Mouse (Mus musculus): ENCODE data around the gene Ypel2.

Gene Ypel2

DNA sequence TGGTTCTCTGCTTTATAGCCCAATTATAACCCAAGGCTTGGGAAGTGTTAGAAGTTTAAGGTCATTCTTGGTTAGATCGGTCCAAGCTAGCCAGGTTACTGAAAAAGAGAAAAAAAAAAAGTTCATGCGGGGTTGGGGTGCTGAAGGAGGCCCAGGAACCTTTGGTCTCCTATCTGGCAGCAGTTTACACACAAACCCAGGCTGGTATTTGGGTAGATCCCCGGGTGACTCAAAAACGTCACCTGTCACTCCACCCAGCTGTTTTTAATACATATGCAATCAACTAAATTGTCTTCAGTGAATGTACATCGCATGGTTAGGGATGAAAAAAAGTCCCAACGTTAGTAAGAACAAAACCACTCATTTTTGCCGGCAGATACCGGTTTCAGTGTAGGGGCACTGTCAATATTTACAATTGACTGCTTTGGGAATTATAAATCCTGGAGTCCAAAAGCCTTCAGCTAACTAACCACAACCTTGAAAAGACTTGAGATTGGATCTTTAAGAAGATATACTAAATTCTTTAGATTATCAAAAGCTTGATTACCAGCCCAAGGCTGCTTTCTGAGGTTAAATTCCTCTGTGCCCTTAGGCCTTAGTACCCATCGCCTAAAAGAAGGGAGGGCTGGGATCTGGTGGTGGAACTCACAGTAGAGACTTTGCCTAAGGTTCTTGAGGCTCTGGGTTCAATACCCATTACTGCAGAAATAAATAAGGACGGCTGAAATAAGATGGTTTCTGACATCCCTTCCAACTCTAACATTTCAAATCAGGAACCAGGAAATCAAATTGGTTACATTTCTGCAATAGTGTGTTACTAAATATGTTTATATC lies 1.5 kb upstream of the Ypel2 start:
- WGBS = 46% methylated on average over 10 of the region's 10 CpGs

- 28% methylated on average over 6 of the region's 6 CpGs for WGBS
Observed at GRCm38 (mm10) chr11:86994330-86994729, 823 bp upstream of the Ypel2 start.

GRCm38 (mm10) chr11:86992461-86992988 lies 982 bp downstream of the Ypel2 start:
- 2% methylated on average over 13 of the region's 13 CpGs for WGBS

GRCm38 (mm10) chr11:86991241-86991640 lies 2.3 kb downstream of the Ypel2 start:
- 71% methylated on average over 4 of the region's 4 CpGs for WGBS

DNA sequence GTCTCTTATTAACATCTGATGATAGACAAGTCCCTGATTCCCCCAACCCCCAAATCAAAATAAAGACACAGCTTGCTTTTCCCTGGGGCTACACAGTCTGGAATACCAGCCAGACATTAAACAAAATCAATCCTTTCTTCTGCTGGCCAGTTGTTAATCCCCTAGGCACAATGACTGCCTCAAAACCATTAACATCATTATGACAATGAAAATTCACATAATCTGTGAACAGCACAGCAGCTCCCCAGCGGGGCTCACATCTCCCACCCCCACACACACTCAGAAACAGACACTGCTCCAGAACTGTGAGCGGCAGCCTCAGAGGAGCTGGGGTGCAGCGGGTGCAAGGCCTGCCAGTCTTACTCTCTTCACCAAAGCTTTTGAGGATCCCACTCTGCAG lies 3.2 kb downstream of the Ypel2 start:
- WGBS = 30% methylated on average over 3 of the region's 3 CpGs

DNA sequence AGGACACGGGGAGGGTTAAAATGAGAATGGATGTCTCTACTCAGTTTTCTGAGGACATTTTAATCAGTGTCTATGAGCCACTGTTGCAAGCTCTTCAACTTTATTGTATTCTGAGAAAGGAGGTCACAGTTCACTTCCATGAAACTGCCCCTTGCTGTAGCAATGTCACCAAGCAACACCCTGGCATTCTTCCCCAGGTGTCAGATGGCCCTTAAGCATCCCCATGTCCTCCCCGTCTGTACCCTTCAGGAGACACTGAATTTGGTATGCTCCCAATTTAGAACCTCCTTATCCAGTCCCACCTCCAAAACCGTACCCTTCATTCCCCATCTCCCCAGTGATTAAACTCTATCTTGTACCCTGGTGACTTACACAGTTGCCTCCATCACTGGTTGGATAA lies 8.5 kb downstream of the Ypel2 start:
- 66% methylated on average over 3 of the region's 3 CpGs for WGBS

GRCm38 (mm10) chr11:86983056-86983455 lies 10.5 kb downstream of the Ypel2 start:
- 58% methylated on average over 6 of the region's 6 CpGs for WGBS

DNA sequence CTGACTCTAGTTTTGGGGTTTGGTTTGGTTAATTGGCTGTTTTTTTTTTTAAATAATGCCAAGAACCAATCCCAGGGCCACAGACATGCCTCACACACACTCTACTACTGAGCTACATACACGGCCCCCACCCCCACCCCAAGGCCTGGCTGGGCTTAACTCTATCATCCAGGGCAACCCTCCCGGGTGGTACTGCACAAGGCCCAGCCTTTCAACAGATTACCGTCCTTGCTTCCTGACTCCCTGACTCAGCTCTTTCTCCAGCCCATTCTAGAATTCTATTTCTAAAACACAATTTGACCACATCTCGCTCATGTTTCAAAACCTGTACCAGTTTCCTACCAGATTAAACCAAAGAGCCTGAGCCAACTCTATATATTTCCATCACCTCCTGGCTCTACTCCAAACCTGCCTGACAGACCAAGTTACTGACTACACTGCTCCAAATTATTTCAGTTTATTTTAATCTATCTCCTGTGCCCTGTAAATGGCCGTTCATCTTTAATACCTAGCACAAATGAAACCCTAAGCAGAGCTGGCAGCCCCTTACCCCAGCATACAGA lies 12.2 kb downstream of the Ypel2 start:
- WGBS = 40% methylated on average over 5 of the region's 5 CpGs

DNA sequence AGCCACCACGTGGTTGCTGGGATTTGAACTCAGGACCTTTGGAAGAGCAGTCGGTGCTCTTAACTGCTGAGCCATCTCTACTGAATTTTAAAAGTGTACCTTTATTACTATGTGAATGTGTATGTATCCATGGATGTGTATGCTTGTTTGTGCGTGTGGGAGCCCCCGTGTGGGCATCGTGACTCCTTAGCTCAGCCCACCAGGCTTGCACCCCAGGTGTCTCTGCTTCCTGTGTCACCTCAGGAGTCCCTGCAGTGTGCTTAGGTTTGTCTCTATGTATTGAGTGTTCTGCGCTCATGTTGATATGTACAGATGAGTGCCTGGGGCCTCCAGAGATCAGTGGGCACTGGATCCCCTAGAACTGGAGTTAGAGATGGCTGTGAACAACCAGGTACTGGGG lies 13.0 kb downstream of the Ypel2 start:
- WGBS = 83% methylated on average over 6 of the region's 6 CpGs

GRCm38 (mm10) chr11:86979799-86980198 lies 13.7 kb downstream of the Ypel2 start:
- 75% methylated on average over 7 of the region's 7 CpGs for WGBS

- WGBS = 94% methylated on average over 5 of the region's 5 CpGs
Observed at GRCm38 (mm10) chr11:86977242-86977641, 16.3 kb downstream of the Ypel2 start.

- WGBS = 45% methylated on average over 3 of the region's 3 CpGs
Observed at GRCm38 (mm10) chr11:86974401-86974800, 19.1 kb downstream of the Ypel2 start.

GRCm38 (mm10) chr11:86973255-86973654 lies 20.3 kb downstream of the Ypel2 start:
- 58% methylated on average over 5 of the region's 5 CpGs for WGBS

DNA sequence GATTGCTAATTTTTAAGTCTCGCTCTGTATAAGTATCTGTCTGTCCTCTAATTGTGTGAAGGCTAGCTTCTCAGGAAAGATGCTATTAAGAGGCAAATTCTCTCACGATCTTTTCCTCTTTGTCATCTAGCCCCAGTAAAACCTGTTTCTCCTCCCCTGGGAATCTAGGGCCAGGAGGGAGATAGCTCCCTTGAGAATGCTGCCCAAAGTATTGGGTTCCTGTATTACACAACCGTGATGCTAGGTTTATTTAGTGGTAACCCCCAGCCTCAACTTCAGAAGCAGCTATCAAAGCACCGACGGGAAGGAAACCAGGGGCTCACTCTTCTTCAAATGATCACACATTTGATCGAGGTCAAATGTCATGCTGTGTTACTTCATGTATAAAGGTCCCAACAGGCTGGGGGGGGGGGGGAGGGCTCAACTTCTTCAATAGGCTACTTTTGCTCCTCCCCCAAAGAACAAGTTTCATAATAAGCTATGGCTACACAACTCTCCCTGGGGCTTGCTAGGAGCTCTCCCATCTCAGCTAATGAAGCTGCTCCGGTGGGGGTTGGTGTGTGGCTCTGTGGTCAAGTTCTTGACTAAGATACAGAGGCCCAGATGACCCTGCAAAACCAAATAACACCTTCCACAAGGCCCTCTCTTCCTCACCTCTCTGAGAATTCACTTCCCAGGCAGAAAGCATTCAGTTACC lies 22.3 kb downstream of the Ypel2 start:
- 73% methylated on average over 7 of the region's 7 CpGs for WGBS

DNA sequence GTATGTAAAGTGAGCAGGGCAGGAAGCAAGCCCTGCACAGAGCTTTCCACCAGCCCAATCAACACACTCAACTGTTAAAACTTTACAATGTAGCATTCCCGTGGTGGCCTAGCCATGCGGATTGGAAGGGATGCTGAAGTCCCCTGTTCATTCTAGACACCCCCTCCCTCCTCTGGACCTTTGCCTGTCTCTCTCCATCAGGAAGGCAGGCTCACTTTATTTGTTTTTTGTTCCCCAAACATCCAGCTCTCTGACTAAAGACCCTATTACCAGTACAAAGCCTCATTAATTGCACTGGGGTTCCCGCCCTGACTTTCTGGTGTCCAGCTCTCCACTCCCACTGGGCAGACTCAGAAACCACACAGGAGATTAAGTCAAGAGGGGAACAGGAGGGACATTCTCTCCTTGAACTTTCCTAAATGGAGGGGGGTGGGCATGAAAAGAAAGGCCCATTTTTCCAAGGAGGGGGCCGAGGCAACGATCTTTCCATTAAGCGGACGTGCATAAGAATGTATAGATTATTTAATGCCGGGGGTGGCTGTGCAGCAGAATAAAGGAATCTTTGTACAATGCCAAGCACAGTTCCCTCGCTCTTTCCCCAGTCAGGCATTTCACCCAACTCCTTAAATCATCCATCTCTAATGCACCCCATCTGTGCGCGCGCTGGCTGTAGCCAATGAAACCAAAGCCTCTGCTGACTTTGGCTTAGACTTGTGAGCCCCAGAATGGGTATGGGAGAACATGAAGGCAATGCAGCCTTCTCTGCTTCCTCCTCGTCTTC lies 24.3 kb downstream of the Ypel2 start:
- WGBS = 61% methylated on average over 13 of the region's 13 CpGs

DNA sequence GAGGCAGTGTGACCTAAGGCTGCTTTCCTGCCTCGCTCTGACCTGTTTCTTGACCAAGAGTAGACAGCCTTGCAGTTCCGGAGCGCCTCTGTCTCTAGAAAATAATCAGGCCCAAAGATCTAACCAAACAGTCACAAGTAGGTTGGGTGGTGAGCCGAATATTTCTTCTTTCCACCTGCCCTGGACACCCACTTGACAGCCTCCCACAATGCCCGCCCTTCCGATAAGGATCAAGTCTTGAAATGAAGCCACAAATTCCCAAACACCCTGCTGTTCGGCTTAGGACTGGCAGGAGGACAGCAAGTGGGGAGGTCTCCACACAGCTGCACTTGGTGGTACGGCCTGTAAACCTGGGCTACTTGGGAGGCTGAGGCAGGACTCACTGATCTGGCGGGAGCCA lies 26.0 kb downstream of the Ypel2 start:
- 80% methylated on average over 9 of the region's 9 CpGs for WGBS

- WGBS = 99% methylated on average over 3 of the region's 3 CpGs
Observed at GRCm38 (mm10) chr11:86966696-86967095, 26.8 kb downstream of the Ypel2 start.

GRCm38 (mm10) chr11:86965079-86965478 lies 28.4 kb downstream of the Ypel2 start:
- 91% methylated on average over 5 of the region's 5 CpGs for WGBS

- 76% methylated on average over 10 of the region's 10 CpGs for WGBS
Observed at GRCm38 (mm10) chr11:86963698-86964097, 29.8 kb downstream of the Ypel2 start.

- WGBS = 76% methylated on average over 1 of the region's 1 CpGs
Observed at GRCm38 (mm10) chr11:86963027-86963426, 30.5 kb downstream of the Ypel2 start.

DNA sequence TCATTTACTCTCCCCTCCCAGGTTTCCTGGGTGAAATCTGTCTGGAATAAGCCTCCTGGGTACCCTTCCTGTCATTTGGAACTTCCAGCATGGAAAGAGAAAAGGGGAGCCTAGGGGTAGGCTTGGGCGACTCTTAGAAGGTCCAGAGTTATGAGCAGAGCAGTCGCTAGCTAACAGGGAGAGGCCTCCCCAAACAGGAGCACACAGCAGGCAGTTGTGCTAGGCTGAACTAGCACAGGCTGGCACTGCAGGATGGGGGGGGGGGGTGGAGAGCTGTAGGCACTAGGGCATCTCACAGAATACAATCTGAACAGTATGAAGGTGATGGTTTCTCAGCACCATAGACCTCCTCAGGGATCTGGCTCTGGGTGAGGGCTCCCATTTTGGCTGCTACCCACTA lies 31.1 kb downstream of the Ypel2 start:
- 42% methylated on average over 2 of the region's 2 CpGs for WGBS

Data from cerebral cortex, adult 2 months (tissue).